Mouse (Mus musculus) forebrain, embryonic 11.5 days (tissue): Measurements from ENCODE around the gene Gm42906. TPM values are rescaled to one million over a fixed set of nuclear protein-coding genes. Genes with fewer than 3 reads are reported as not detected.

Experiments
- ATAC-seq: fragments of 200-750 bp; cut with Nextera tagmentation; replicated peaks from 2 replicates; pipeline ENCODE4 v1.8.0; 2017; ENCODE audit warnings: moderate TSS enrichment; ENCODE audit not compliant: low FRiP score
- DNase-seq: peaks from one replicate; pipeline ENCODE4 v3.0.0-alpha.2; 2017; ENCODE audit warnings: low spot score
- H3K27ac ChIP-seq: fragments of 300-500 bp; sonication (generic); 2 replicates; pipeline ENCODE4 v1.5.1; 2014; ENCODE audit warnings: low read depth, low read length
- H3K27me3 ChIP-seq: fragments of 300-500 bp; sonication (generic); 2 replicates; pipeline ENCODE4 v1.6.1; 2014; ENCODE audit warnings: mild to moderate bottlenecking, low read length, mixed read lengths; ENCODE audit not compliant: control insufficient read depth, insufficient read depth
- H3K36me3 ChIP-seq: fragments of 300-500 bp; sonication (generic); 2 replicates; pipeline ENCODE4 v1.6.1; 2014; ENCODE audit warnings: mild to moderate bottlenecking, low read length, moderate library complexity, mixed read lengths; ENCODE audit not compliant: control insufficient read depth, insufficient read depth
- H3K4me1 ChIP-seq: fragments of 300-500 bp; sonication (generic); replicated peaks from 2 replicates; pipeline ENCODE4 v1.6.1; 2014; ENCODE audit warnings: low read length, mixed read lengths; ENCODE audit not compliant: control insufficient read depth, insufficient read depth
- H3K4me2 ChIP-seq: fragments of 300-500 bp; sonication (generic); 2 replicates; pipeline ENCODE4 v1.6.1; 2014; ENCODE audit warnings: low read depth, mild to moderate bottlenecking, low read length, moderate library complexity, mixed read lengths; ENCODE audit not compliant: severe bottlenecking
- H3K4me3 ChIP-seq: fragments of 300-500 bp; sonication (generic); 2 replicates; pipeline ENCODE4 v1.5.1; 2014; ENCODE audit warnings: low read depth, low read length
- H3K9ac ChIP-seq: fragments of 300-500 bp; sonication (generic); 2 replicates; pipeline ENCODE4 v1.6.1; 2014; ENCODE audit warnings: low read length
- H3K9me3 ChIP-seq: fragments of 300-500 bp; sonication (generic); 2 replicates; pipeline ENCODE4 v1.6.1; 2016; ENCODE audit warnings: low read length, mixed read lengths; ENCODE audit not compliant: control insufficient read depth
- WGBS: fragments of 180-500 bp; shearing (Covaris S2); extraction: QIAGEN DNeasy Blood & Tissue Kit; methylation state at CpG from one replicate; pipeline ENCODE4 v1.1.7; 2014; 5-methylcytosine and 5-hydroxymethylcytosine counted together
- polyA plus RNA-seq: library from polyadenylated mRNA; unstranded; fragments of >200 nt; fragmentation: Nextera tagmentation; extraction: Ambion mirVana; gene quantifications from 2 replicates; pipeline ENCODE4 v1.2.1, GENCODE M21; 2014

Gene Gm42906
- polyA plus RNA-seq, 1 experiment from 2014 or later, result not detected

DNA sequence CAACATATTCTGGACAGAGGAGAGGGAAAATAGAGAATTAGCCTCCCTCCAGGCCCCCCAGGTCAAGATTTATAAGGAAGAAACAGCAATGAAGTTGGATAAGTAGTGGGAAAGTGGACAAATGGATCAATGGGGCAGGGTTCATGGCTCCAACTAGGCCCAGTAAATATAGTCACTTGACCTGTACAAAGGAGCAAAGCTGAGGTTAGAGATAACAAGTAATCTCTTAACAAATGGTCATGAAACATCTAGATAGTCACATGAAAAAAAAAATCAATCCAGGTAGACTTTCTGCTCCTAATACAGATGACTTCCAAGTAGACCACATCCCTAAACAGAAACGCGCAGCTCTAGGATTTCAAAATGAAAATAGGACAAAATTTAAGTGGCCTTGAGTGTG lies 350.0 kb downstream of the Gm42906 start:
- no peak overlapping the region for H3K27ac ChIP-seq
- ATAC-seq (no peak), DNase-seq (no peak)
- no peaks in the 10 kb centered on the region for H3K36me3 ChIP-seq
- 91% methylated on average over 2 of the region's 2 CpGs for WGBS
- no peaks in the 10 kb centered on the region for H3K4me1 ChIP-seq
- H3K9ac ChIP-seq, result no peak overlapping the region
- H3K9me3 ChIP-seq, result no peaks in the 10 kb centered on the region
- no peaks in the 10 kb centered on the region for H3K27me3 ChIP-seq
- no peak overlapping the region for H3K4me2 ChIP-seq
- H3K4me3 ChIP-seq, result no peak overlapping the region

GRCm38 (mm10) chr5:151076917-151077316 lies 351.0 kb downstream of the Gm42906 start:
- H3K36me3 ChIP-seq, result no peaks in the 10 kb centered on the region
- ATAC-seq (no peak), DNase-seq (no peak)
- H3K4me3 ChIP-seq, result no peak overlapping the region
- H3K9me3 ChIP-seq, result no peaks in the 10 kb centered on the region
- no peaks in the 10 kb centered on the region for H3K4me1 ChIP-seq
- no peak overlapping the region for H3K9ac ChIP-seq
- 79% methylated on average over 3 of the region's 3 CpGs for whole genome bisulfite sequencing
- H3K27ac ChIP-seq, result no peak overlapping the region
- no peak overlapping the region for H3K4me2 ChIP-seq
- H3K27me3 ChIP-seq, result no peaks in the 10 kb centered on the region

DNA sequence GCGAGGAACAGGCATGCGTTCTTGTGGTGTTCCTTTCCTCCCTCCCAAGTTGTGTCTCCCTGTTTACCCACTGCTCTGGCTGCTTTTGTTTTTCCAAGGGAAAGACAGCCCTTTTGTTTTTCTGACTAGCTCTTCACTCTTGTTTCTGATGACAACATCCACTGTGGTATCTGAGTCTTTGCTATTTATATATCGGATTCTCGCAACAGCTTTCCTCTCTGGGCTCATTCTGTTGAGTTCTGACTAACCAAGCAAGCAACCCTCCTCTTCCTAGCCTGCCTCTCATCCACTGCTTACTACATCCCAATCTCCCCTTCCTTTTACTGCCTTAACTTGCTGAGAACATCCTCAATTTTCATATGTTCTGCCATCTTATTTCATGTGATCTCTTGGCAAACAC lies 353.7 kb downstream of the Gm42906 start:
- H3K9me3 ChIP-seq, result no peaks in the 10 kb centered on the region
- H3K4me2 ChIP-seq, result no peak overlapping the region
- H3K4me3 ChIP-seq, result no peak overlapping the region
- no peak overlapping the region for H3K9ac ChIP-seq
- H3K27ac ChIP-seq, result no peak overlapping the region
- no peak for DNase-seq
- WGBS, result 87% methylated on average over 4 of the region's 4 CpGs
- no peaks in the 10 kb centered on the region for H3K36me3 ChIP-seq
- no peaks in the 10 kb centered on the region for H3K27me3 ChIP-seq
- H3K4me1 ChIP-seq, result no peaks in the 10 kb centered on the region
- ATAC-seq, result no peak

- Histone ChIP-seq H3K9me3 (no peaks in the 10 kb centered on the region), H3K36me3 (no peaks in the 10 kb centered on the region), H3K4me3 (no peak overlapping the region), H3K4me1 (no peaks in the 10 kb centered on the region), H3K27ac (no peak overlapping the region), H3K27me3 (no peaks in the 10 kb centered on the region), H3K4me2 (no peak overlapping the region), H3K9ac (no peak overlapping the region)
- no peak for DNase-seq
- ATAC-seq, result no peak
- WGBS, result 81% methylated on average over 6 of the region's 6 CpGs
Measured at GRCm38 (mm10) chr5:151071430-151071829, 356.5 kb downstream of the Gm42906 start.

- Histone ChIP-seq H3K9me3 (no peaks in the 10 kb centered on the region), H3K9ac (no peak overlapping the region), H3K4me3 (no peak overlapping the region), H3K4me1 (no peaks in the 10 kb centered on the region), H3K36me3 (no peaks in the 10 kb centered on the region), H3K27ac (no peak overlapping the region), H3K4me2 (no peak overlapping the region), H3K27me3 (no peaks in the 10 kb centered on the region)
- no peak for DNase-seq
- whole genome bisulfite sequencing, result 78% methylated on average over 6 of the region's 6 CpGs
- no peak for ATAC-seq
Measured at GRCm38 (mm10) chr5:151070896-151071295, 357.1 kb downstream of the Gm42906 start.

DNA sequence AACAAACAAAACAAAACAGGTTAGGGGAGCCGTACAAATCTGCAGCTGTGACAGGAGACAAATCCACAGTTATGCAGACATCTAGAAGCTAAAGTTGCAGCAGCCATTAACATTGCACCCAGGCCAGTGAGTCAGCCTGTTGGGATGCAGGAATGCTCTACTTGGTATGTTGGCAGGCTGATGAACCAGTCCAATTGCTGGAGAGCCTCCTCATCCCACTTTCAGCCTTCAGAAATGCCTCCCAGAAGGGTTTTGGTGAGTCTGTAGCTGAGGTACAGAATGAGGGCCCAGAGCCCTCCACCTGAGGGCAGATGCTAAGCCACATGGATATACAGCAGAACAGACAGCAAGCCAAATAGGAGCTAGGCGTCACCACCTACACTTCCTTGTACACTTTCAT lies 358.4 kb downstream of the Gm42906 start:
- Histone ChIP-seq H3K27me3 (no peaks in the 10 kb centered on the region), H3K27ac (no peak overlapping the region), H3K9me3 (no peaks in the 10 kb centered on the region), H3K36me3 (no peaks in the 10 kb centered on the region), H3K4me2 (no peak overlapping the region), H3K4me3 (no peak overlapping the region), H3K4me1 (no peaks in the 10 kb centered on the region), H3K9ac (no peak overlapping the region)
- DNase-seq (no peak), ATAC-seq (no peak)
- 92% methylated on average over 2 of the region's 2 CpGs for WGBS

GRCm38 (mm10) chr5:151066016-151066415 lies 361.9 kb downstream of the Gm42906 start:
- Histone ChIP-seq H3K36me3 (no peaks in the 10 kb centered on the region), H3K27ac (no peak overlapping the region), H3K4me3 (no peak overlapping the region), H3K4me2 (no peak overlapping the region), H3K9me3 (no peaks in the 10 kb centered on the region; the same call in 1 of the 2 replicates), H3K27me3 (no peaks in the 10 kb centered on the region), H3K9ac (no peak overlapping the region), H3K4me1 (no peaks in the 10 kb centered on the region)
- ATAC-seq (no peak), DNase-seq (no peak)
- WGBS, result 88% methylated on average over 5 of the region's 5 CpGs

DNA sequence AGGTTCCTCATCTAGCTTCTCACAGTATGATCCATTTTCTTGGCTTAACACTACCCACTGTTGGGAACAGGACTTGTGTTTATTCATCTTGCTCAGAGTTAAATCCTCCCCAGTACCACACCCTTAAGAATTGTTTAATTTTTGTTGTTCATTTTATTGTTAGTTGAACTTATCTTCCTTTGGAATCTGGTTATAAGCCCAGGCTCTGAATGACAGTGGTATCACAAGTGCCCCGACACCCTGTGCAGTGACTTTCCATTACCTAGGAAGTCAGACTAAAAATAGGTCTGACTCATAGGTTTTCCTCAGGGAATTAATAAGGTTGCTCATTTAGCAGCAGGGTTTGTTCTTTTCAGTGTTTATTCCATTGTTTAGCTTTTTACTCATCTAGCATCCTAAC lies 362.7 kb downstream of the Gm42906 start:
- Histone ChIP-seq H3K27ac (no peak overlapping the region), H3K36me3 (no peaks in the 10 kb centered on the region), H3K9me3 (no peaks in the 10 kb centered on the region; the same call in 1 of the 2 replicates), H3K4me1 (no peaks in the 10 kb centered on the region), H3K27me3 (no peaks in the 10 kb centered on the region), H3K4me2 (no peak overlapping the region), H3K9ac (no peak overlapping the region), H3K4me3 (no peak overlapping the region)
- ATAC-seq, result no peak
- DNase-seq, result no peak
- 78% methylated on average over 1 of the region's 1 CpGs for WGBS

GRCm38 (mm10) chr5:151061942-151062341 lies 366.0 kb downstream of the Gm42906 start:
- Histone ChIP-seq H3K9me3 (no peaks in the 10 kb centered on the region; the same call in 1 of the 2 replicates), H3K9ac (no peak overlapping the region), H3K27ac (no peak overlapping the region), H3K27me3 (no peaks in the 10 kb centered on the region), H3K4me3 (no peak overlapping the region), H3K36me3 (no peaks in the 10 kb centered on the region), H3K4me1 (no peaks in the 10 kb centered on the region), H3K4me2 (no peak overlapping the region)
- no peak for DNase-seq
- 98% methylated on average over 2 of the region's 2 CpGs for WGBS
- no peak for ATAC-seq
